Mouse (Mus musculus): ENCODE results near the gene Nrp2.

Nrp2 gene

DNA sequence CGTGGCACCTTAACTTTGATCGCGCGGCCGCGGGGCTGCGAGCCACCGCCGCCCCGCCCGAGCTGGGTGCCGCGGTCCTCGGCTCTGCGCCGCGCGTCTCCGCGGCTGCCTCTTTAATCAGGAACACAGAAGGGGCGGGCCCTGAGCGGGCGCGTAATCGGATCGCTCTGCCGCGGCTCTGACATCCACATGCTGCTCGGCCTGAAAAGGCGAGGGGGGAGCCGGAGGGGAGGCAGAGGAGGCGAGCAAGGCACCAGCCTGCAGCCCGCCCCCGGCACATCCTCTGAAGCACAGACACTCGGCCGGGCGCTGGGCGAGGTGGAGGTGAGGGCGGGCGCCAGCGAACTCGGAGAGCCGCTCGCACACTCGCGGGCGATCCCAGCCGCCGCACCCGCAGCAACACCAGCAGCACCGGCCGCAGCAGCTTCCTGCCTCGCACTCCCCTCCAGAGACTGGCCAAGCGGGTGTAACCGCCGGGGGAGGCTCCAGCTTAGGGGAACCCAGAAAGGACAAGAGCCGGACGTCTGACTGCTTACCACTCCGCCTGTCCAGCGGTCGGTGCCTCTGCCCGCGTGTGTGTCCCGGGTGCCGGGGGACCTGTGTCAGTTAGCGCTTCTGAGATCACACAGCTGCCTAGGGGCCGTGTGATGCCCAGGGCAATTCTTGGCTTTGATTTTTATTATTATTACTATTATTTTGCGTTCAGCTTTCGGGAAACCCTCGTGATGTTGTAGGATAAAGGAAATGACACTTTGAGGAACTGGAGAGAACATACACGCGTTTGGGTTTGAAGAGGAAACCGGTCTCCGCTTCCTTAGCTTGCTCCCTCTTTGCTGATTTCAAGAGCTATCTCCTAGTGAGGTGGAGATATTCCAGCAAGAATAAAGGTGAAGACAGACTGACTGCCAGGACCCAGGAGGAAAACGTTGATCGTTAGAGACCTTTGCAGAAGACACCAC is at the start of gene Nrp2:
Nrp2 (plus strand) TSS at position 128 of the 959 bp plus-strand sequence.
- ATAC-seq (ENCODE audit: low TSS enrichment), result peak; percentile 51

DNA sequence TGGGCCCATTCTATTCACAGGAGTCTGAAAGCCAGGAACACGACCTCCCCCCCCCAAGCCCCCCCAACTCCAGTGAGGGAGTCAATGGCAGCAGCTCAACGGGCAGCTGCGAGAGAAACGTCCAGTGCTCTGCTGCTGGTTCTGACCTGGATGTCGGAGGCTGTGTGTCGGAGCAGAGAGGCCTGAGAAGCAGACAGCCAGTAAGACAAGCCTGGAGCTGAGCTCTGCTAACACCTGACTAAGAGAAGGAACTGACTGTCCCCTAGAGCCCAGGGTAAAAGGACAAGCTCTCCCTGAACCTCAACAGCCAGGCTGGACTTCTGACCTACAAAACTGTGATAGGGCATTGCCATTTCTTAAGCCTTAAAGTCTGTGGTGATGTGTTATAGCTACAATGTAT is 48.6 kb upstream of the Nrp2 start:
- ATAC-seq (ENCODE audit: low TSS enrichment), result no peak

DNA sequence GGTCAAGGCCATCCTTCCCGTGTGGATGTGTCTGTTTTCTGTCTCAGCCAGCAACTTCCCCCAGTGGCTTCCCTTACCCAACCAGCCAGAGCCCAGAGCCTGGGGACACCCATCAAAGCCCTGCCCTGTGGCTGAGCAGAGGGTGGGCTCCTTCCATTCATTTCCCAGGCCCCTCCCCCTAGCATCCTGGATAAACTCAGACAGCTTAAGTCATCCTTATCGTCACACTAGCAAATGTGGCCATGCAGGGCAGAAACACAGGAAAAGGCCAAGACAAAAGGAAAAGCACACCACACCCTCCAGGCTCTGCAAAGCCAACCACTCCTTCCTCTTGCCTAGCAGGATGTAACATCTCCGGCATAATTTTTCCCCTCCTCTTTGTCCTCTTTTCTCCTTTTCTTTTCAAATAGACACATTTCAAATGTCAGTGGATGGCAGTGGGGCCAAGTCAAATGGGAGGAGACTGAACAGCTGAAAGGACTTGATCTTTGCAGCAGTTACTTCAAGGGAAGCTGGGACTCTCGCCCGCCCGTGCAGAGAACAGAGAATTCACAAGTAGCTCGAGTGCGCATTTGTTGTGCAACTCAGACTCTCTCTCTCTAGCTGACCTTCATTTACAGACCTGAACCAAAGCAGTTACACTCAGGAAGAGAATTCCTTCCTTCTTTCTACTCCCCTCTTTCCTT is 38.0 kb upstream of the Nrp2 start:
- ATAC-seq (ENCODE audit: low TSS enrichment), result no peak

DNA sequence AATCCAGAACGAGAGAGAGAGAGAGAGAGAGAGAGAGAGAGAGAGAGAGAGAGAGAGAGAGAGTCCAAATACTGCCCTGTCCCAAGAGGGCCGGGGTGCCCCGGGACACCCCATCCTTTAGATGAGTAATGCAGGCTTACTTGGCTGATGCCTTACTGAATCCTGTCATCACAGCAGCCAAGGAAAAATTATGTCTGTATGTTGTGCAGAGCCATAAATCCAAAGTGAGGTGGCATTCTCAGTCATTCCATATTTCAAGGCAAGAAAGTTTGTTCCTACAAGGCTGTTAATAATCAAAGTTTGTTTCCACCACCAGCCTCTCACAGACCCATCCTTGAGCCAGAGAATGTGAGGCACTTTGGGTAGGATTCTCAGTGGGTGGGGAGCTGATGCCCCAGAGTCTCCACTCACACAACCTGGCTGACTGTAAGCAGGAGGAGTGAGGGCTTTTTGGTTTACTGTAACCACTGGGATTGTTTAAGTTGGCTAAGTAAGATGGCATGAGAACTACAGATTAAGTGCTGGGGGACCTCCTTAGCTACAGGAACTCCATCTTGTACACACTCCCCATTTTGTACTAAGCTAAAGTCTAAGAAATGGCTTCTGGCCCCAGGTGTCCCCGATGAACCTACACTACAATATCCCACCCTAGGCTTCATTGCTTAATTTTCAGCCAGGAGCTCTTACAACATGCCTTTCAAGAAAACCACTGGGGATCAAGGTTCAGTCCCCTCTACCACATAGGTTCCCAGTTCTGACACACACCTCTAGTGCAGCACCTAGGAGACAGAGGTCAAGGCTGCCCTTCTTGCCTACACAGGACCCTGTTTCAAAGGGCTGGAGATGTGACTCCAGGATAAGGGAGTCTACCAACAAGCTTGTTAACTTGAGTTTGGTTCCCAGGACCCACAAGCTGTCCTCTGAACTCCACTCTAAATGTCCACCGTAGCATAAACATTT is 37.0 kb upstream of the Nrp2 start:
- no peak for ATAC-seq (ENCODE audit: low TSS enrichment)

DNA sequence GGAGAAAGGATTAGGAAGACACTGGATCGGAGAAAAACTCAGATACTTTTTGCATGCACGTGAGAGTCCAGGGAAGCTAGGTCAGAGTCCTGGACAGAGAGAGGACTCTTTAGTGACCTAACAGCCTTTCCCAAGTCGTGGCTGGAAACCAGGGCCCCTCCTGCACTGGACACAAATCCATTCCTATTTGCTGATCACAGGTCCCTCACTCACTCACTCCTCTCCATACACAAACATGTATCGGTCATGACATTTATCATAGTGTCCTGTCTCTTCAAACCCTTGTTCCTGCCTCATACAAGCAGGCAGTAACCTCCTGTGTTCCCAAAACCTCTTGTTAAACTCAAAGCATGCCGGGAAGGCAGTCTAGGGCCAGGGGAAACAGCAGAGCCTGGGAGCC is 36.3 kb upstream of the Nrp2 start:
- no peak for ATAC-seq (ENCODE audit: low TSS enrichment)

DNA sequence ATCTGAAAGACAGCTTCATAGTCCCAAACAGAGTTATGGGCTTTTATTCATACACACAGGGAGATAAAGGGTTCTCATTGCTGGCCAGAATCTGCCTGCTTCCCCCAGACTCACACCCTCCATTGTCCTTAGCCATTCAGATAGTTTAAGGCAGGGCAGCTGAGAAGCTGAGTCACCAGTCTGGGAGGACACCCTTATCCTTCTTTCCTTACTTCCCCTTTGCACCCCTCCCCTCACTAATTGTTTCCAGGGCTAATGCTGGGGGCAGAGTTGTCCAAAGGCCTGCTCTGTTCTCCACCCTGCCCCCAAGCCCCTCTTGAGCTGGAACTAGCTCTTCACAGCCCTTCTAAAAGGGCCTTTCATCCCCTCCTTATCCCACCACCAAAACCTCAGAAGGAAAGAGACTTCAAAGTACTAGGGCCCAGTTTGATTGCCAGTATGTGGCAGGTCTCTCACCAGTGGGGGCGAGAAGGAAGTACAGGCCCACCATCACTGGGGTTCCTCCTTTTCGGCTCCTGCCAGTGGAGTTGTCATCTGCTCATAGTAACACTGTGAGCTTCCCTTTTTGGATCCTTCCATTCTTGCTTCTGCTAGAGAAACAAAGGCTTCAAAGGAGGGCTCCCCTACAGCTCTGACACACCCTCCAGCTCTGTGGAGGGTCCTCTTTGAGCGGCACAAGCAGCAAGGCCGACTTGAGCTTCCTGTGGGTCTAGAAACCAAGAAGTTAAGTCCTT is 24.3 kb upstream of the Nrp2 start:
- no peak for ATAC-seq (ENCODE audit: low TSS enrichment)

DNA sequence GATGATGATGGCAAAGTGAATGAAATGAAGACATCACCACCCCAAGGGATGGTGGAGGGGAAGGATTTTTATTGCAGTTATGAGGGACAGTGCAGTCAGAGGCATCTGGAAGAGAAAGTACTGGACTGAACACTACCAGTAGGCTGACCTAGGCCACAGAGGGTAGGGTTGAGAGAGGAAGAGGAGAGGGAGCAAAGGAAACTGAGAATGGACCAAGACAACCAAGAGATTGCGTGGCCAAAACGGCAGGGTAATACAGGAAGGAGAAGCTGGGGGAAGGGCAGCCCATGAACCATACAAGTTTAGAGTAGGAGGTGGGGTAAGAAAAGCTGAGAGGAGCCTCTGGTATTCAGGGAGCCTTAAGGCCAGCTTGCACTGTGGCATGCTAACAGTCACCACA is 23.6 kb upstream of the Nrp2 start:
- ATAC-seq (ENCODE audit: low TSS enrichment), result no peak

DNA sequence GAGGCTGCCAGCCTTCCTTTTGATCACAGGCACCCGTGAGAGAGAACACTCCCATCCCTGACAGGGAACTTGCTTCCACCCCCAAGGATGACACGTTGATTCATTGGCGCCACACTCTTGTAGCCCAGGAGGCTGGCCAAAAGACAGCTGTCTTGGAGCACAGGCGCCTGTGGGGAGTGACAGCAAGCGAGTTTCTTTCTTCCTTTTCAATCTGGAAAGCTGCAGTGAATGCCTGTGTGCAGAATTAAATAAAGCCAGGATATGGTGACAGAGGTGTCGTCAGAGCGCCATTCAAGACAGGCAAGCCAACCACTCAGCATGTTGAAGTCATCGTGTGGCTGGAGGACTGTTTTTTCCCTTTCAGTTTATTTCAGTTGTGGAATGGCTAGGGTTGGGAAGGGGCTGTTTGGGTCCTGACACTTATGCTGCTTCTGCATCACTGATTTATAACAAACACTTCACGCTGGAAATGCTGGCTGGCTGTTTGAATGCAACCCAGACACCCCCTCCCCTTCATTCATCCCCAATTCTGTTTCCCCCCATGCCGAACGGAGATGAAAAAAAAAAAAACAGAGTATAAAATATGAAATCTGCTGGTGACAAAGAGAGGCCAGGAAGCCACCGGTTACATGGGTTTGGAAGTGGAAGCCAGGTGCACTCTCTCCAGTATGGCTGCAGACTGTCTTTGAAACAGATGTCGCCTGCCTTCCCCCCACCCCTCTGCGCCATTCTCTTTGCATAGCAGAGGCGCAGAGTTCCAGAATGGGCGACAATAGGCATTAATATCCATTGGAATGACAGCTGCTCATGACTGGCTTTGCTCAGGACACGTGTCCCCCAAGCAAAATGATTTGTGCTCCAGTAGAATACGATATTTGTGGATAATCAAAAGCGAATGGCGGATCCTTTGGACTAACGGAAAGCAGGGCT is 20.4 kb upstream of the Nrp2 start:
- peak; percentile 80 for ATAC-seq (ENCODE audit: low TSS enrichment)

DNA sequence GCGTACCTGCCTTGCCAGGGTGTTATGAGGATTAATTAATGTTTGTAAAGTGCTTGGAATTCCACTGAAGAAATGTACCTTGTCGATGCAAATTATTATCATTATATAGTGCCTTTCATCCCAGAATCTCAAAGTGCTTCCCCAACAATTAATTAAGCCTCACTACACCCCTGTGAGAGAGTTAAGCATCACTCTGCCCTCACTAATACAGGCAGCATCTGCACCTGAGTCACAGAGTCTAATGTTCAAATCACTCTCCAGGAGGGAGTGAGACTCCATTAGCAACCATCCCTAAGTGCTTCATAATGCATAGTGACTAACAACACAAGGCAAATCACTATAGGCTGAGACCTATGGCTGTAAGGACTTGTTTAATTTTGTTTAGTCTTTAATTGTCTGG is 19.6 kb upstream of the Nrp2 start:
- no peak for ATAC-seq (ENCODE audit: low TSS enrichment)

DNA sequence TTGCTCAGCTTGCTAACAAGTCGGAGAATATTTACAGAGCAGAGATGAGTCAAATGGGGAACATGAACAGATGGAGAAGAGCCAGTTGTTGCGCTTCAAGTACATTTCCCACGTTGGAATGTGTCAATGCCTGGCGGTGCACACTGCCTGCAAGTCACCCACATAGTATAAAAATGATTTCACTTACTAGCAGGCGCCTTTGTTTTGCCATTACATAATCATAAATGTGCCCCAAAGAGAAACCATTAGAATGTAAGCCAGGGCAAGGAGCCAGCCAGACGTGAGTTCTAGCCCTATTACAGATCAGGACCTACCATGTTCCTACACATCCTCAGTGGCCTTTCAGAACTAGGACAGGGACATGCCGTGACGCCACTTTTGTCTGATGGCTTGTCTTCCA is 15.6 kb upstream of the Nrp2 start:
- peak; percentile 97 for ATAC-seq (ENCODE audit: low TSS enrichment)

DNA sequence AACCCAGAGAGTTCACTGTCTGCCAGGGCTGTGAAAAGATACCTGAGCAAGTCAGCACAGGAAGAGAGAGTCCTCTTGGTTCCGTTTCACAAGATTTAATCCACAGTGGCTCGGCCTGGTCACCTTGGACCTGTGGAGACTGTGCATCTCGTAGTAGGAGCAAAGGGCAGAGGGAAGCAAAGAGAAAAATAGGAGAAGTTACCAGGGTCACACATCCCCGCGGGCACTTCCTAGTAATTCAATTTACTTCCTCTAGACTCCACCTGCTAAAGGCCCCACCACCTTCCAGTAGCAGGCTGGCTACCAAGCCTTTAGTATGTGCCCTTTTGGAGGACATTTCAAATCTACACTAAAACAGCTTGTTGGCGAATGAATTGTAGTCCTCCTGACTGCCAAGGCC is 11.9 kb upstream of the Nrp2 start:
- ATAC-seq (ENCODE audit: low TSS enrichment), result no peak

DNA sequence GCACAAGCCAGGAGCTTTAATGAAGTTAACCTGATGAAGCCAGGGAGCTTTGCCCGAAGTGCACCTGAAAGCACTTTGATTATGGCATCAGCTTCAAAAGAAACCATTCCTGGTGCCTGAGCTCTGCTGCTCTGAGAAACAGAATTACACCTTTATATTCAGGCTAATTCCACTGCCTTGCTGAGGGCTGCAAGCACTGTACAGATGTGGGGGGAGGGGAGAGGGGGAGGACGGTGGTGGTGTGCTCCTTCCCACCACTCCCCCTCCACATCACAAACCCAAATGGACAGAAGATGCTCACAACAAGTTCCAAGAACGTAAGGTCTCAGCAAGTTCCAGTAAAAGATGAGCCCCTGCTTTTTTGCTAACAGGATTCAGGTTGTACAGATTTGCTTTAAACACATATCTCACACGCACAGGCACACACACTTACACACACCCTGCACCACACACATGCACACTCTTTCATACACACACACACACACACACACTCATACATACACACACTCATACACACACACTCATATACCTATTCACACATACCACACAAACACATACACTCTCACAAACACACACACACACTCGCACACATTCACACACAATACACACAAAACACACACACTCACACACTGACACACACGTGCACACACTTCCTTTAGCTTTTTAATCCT is 6.6 kb upstream of the Nrp2 start:
- no peak; the same call in 1 of the 2 replicates for ATAC-seq (ENCODE audit: low TSS enrichment)

DNA sequence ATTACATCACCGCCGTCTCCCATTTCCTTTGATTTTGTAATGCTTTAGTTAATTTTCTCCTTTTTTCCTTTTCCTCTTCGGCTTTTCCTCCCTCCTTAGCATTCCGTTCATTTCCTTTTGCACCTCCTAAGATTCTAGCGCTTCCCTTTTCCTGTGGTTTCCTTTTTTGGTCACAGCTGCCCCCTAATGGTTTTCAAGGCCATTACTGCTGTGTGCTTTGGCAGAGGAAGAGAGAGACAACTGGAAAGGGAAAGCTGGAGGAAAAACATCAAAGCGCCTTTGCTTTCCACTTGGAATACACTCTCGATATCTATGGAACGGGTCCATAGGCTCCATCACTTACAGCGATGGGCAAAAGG is 6.1 kb upstream of the Nrp2 start:
- peak; percentile 82 for ATAC-seq (ENCODE audit: low TSS enrichment)

DNA sequence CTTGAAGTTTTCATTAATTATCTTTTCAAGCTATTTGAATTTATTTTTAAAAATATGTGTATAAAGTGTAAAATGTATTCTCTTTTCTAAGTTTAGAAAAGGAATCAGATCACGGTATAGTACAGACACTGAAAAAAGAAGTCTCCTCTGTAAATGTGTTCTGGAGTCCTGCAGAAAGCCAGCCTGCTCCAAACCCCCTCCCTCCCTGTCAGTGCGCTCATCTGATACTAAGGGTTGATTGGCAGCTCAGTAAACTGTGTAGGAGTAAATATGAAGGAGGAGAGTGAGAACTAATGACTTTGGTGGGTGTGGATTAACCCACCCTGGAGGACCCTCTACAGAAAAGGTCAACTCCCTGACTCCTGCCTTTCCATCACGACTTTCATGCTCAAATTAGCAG is 5.7 kb upstream of the Nrp2 start:
- no peak for ATAC-seq (ENCODE audit: low TSS enrichment)

DNA sequence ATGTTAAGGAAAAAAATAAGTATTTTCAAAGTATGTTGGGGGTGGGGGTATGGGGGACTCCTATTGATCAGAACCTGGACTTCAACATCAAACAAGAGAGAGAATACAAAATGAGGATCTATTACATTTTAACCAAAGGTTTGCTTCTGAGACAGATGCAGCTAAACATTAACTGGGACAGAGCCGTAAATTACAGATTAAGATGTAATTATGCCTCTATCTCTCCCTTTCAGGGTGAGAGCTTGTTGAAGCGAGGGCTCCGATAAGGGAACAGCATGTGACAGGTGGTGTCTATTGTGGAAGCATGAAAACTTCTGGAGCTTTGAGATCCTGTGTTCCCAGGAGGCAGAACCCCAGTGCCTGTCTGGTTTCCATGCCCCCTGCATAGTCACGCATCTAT is 3.3 kb upstream of the Nrp2 start:
- ATAC-seq (ENCODE audit: low TSS enrichment), result no peak

DNA sequence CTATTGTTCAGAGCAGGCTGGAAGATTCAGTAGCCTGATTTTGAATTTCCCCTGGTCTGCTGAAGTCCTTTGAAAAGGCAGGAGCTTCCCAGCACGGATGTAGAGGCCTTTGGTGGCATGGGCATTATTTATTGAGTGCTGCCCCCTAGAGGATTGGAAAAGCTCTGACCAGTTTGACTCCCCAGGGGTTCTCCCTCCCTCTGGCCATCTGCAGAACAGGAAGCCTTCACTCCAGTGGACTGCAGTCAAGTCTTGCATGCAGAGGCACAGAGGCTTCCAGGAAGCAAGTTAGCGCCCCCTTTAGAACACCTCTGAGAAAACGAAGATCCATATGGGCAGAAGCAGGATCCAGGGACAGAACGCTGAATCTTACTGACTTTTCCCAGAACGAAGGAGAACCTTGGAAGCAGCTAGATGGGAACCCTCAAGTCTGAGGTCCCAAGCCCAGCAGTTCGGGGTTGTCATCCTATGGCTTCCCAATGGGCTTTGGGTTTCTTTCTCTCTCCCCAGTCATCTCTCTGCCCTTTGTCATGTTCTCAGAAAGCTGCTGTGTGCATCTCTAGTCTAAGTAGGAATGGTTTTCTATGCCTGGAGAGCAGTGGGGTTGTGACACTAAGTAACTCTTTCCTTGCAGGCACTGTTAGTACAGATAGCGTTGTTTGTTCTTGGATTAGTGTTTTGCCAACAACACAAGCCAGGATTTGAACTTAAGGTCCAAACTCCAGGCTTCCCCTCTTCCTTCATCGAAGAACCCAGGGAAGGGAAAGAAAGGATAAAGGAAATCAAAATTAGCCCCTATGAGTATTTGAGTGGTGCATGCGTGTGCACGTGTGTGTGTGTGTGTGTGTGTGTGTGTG is 1.8 kb upstream of the Nrp2 start:
- peak; percentile 50 for ATAC-seq (ENCODE audit: low TSS enrichment)

DNA sequence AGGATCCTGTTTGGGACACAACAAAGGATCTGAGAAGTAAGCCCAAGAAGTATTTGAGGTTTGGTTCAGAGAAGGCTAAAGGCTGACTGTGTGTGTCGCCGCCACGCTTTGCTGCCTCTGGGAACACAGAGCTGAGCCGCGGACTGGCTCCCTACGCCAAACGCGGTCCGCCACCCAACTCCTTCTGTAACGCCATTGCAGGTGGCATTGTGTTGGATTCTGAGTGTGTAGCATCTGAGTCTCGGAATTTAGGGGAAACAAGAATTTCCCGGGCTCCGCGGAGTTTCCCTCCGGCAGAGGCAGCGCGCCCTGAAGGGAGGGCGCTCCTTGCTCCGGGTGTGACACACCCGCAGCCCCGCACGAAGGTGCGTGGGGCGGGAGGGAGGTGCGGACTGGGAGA is 342 bp upstream of the Nrp2 start:
- peak; percentile 4; the same call in 1 of the 2 replicates for ATAC-seq (ENCODE audit: low TSS enrichment)

DNA sequence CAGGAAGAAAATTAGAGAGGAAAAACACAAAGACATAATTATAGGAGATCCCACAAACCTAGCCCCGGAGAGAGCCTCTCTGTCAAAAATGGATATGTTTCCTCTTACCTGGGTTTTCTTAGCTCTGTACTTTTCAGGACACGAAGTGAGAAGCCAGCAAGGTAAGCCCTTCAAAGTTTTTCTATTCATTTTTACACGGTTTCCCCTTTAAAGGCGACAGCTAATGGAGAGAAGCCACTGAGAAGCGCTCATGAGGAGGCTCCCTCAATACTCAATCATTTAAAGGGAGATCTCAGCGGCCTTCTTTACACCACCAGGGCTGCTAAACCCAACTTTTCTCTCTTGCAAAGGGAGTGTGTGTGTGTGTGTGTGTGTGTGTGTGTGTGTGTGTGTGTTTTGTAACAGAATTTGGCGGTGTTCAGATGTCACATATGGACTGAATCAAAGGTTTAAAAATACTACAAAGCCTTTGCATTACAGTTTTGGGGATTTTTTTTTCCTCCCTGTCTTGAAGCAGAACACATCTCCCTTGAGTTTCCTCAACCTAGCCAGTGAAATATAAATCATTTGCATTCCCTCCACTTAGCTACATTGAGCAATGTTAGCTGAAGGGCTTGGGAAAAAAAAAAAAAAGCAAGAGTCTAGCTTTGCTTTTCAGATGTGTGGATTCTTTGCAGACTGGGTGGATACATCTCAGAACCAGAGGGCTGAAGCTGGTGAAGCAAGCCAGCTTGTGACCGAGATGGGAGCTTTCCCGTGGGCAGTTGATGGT is 1.2 kb downstream of the Nrp2 start:
- peak; percentile 7; the same call in 1 of the 2 replicates for ATAC-seq (ENCODE audit: low TSS enrichment)
